Mouse (Mus musculus) megakaryocyte, embryonic 14.5 days (primary cell): Measurements from ENCODE around the gene Uchl5. TPM values are rescaled to one million over a fixed set of nuclear protein-coding genes. Genes with fewer than 3 reads are reported as not detected.

Experiments
- H3K27me3 ChIP-seq: replicated peaks from 2 replicates; pipeline ENCODE3; 2012; ENCODE audit warnings: inconsistent platforms
- H3K36me3 ChIP-seq: replicated peaks from 2 replicates; pipeline ENCODE3; 2012; ENCODE audit warnings: low read length, inconsistent platforms, mixed read lengths
- H3K4me1 ChIP-seq: 2 replicates; pipeline ENCODE4 v1.6.1; 2012; ENCODE audit warnings: inconsistent platforms
- H3K4me3 ChIP-seq: replicated peaks from 2 replicates; pipeline ENCODE3; 2012; ENCODE audit warnings: moderate library complexity, mild to moderate bottlenecking, inconsistent platforms
- H3K9me3 ChIP-seq: 2 replicates; pipeline ENCODE4 v1.6.1; 2012; ENCODE audit warnings: inconsistent platforms
- FLI1 ChIP-seq: IDR thresholded peaks from 2 replicates; pipeline ENCODE4 v1.6.1; 2012; ENCODE audit warnings: low read length, inconsistent platforms, mixed read lengths
- GATA1 ChIP-seq: IDR thresholded peaks from 3 replicates; pipeline ENCODE4 v1.6.1; 2012; ENCODE audit warnings: mixed read lengths, low read length, inconsistent platforms, borderline replicate concordance
- polyA plus RNA-seq: library from polyadenylated mRNA; stranded (reverse); fragments of >175 nt; gene quantifications from 2 replicates; pipeline ENCODE4 v1.2.3, GENCODE M21; 2012; ENCODE audit warnings: low replicate concordance; ENCODE audit not compliant: insufficient read depth

Gene Uchl5
- polyA plus RNA-seq, 1 experiment = 79.3 TPM

- Histone ChIP-seq H3K4me1 (no peaks in the 10 kb centered on the region), H3K4me3 (no peak overlapping the region), H3K36me3 (no peaks in the 10 kb centered on the region), H3K9me3 (no peaks in the 10 kb centered on the region), H3K27me3 (no peaks in the 10 kb centered on the region)
- no peak for TF ChIP-seq GATA1
- TF ChIP-seq FLI1 = no peak
Observed at GRCm38 (mm10) chr1:143852329-143852728, 75.3 kb downstream of the Uchl5 start.

- no peak overlapping the region for H3K4me3 ChIP-seq
- H3K36me3 ChIP-seq = no peaks in the 10 kb centered on the region
- no peak for TF ChIP-seq FLI1
- no peak for TF ChIP-seq GATA1
Observed at GRCm38 (mm10) chr1:143852779-143853358, 75.8 kb downstream of the Uchl5 start.

GRCm38 (mm10) chr1:143853691-143854115, 76.6 kb downstream of the Uchl5 start:
- Histone ChIP-seq H3K4me3 (no peak overlapping the region), H3K9me3 (no peaks in the 10 kb centered on the region), H3K36me3 (no peaks in the 10 kb centered on the region), H3K27me3 (no peaks in the 10 kb centered on the region), H3K4me1 (no peaks in the 10 kb centered on the region; the same call in 1 of the 2 replicates)
- TF ChIP-seq FLI1 (no peak), GATA1 (no peak)

More at GRCm38 (mm10) chr1:143852779-143853358, 75.8 kb downstream of the Uchl5 start:
- no peaks in the 10 kb centered on the region for H3K9me3 ChIP-seq
- no peaks in the 10 kb centered on the region for H3K27me3 ChIP-seq
- H3K4me1 ChIP-seq = no peaks in the 10 kb centered on the region

- TF ChIP-seq FLI1 = no peak
- no peak for TF ChIP-seq GATA1
- no peaks in the 10 kb centered on the region; the same call in 1 of the 2 replicates for H3K4me1 ChIP-seq
- no peaks in the 10 kb centered on the region for H3K36me3 ChIP-seq
Observed at GRCm38 (mm10) chr1:143855706-143856105, 78.6 kb downstream of the Uchl5 start.

More at GRCm38 (mm10) chr1:143855706-143856105, 78.6 kb downstream of the Uchl5 start:
- H3K27me3 ChIP-seq = no peaks in the 10 kb centered on the region
- no peak overlapping the region for H3K4me3 ChIP-seq
- H3K9me3 ChIP-seq = no peaks in the 10 kb centered on the region

Other genes with a start within 250 kb of the Uchl5 start
- gene B3galt2, start 136.6 kb upstream of the Uchl5 start, polyA plus RNA-seq = 0.02 TPM in 1 of 2 replicates, not detected in the other
- gene Cdc73, start 74.4 kb upstream of the Uchl5 start, polyA plus RNA-seq = 0.36 and 1.1 TPM in 2 replicates
- gene Glrx2, start 60.9 kb upstream of the Uchl5 start, polyA plus RNA-seq = 5.9 and 98.3 TPM in 2 replicates
- gene Trove2, start 204 bp upstream of the Uchl5 start, polyA plus RNA-seq = 0.77 TPM in 1 of 2 replicates, not detected in the other
- 36.1 TPM in 1 of 2 replicates, not detected in the other for gene Rgs2, start 226.9 kb downstream of the Uchl5 start, polyA plus RNA-seq